Mouse (Mus musculus) liver, postnatal 0 days (tissue): ENCODE results near the gene Lamtor1.

Experiments
- CTCF ChIP-seq: sonication (generic); IDR thresholded peaks from 2 replicates; pipeline ENCODE4 v1.5.1; 2016; ENCODE audit warnings: antibody characterized with exemption, low read depth
- EP300 ChIP-seq: IDR thresholded peaks from 2 replicates; pipeline ENCODE4 v1.6.1; 2016; ENCODE audit warnings: antibody characterized with exemption, low read depth, mild to moderate bottlenecking

DNA sequence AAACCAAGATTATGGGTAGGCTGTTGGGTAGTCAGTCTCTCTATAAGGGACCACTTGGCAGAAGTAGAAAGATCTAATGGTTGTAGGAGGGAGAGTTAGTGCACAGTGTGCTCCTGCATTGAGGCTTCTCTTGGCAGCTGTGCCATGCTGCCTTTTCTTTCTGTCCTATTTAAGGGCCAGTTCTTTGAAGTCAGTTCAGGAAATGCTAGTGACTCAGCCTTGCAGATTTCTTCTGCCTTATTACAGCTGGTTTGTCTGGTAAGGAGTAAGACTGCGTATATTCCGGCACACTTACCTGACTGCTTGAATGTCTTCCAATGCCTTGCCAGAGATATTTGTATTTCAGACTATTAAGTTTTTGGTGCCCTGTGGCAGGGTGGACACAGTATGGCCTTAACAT, 48.5 kb downstream of the Lamtor1 start:
- TF ChIP-seq CTCF (no peak), EP300 (no peak)
